Mouse (Mus musculus) bone marrow macrophage, adult 2 months (primary cell): ENCODE results near the gene Gbx2. TPM values are rescaled to one million over a fixed set of nuclear protein-coding genes. Genes with fewer than 3 reads are reported as not detected.

Experiments used
- H3K27ac ChIP-seq: 2 replicates; pipeline ENCODE4 v1.5.1; 2012; ENCODE audit warnings: low read depth, low read length; ENCODE audit not compliant: insufficient read depth
- H3K4me1 ChIP-seq: 2 replicates; pipeline ENCODE4 v1.6.1; 2012; ENCODE audit warnings: low read length; ENCODE audit not compliant: control insufficient read depth, insufficient read depth
- H3K4me3 ChIP-seq: 2 replicates; pipeline ENCODE4 v1.5.1; 2012; ENCODE audit warnings: mild to moderate bottlenecking, low read length, moderate library complexity; ENCODE audit not compliant: insufficient read depth
- CTCF ChIP-seq: IDR thresholded peaks from 2 replicates; pipeline ENCODE4 v1.5.1; 2012; ENCODE audit warnings: low read depth, mild to moderate bottlenecking, low read length, moderate library complexity
- POLR2A ChIP-seq: IDR thresholded peaks from 2 replicates; pipeline ENCODE4 v1.6.1; 2012; ENCODE audit warnings: mild to moderate bottlenecking, low read depth, low read length, borderline replicate concordance
- polyA plus RNA-seq: library from polyadenylated mRNA; stranded (reverse); fragments of >200 nt; gene quantifications from 2 replicates; pipeline ENCODE4 v1.2.4, GENCODE M21; 2012; ENCODE audit not compliant: missing spikeins, insufficient read depth, insufficient read length

Gbx2 gene
- polyA plus RNA-seq, 1 experiment = not detected

DNA sequence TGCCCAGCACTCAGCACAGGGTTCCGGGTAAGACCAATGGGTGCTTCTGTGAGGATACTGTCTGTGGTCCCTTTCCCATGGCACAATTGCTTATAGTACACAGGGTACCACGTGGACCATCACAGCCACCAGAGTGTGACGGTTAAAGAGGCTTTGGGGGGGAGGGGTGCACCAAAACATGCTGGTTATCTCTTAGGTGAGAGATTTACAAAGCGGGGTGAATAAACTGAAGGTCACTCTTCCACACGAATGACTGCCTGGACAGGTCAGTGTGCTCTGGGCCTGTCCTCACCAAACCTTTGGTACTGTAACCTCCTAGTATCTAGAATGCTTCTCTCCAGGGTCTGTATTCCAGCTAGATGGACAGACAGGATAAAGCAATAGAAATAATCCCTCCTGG is 35.2 kb downstream of the Gbx2 start:
- no peak for TF ChIP-seq POLR2A
- Histone ChIP-seq H3K27ac (no peak overlapping the region), H3K4me3 (no peak overlapping the region), H3K4me1 (peaks cover 13% of the 10 kb centered on the region)

DNA sequence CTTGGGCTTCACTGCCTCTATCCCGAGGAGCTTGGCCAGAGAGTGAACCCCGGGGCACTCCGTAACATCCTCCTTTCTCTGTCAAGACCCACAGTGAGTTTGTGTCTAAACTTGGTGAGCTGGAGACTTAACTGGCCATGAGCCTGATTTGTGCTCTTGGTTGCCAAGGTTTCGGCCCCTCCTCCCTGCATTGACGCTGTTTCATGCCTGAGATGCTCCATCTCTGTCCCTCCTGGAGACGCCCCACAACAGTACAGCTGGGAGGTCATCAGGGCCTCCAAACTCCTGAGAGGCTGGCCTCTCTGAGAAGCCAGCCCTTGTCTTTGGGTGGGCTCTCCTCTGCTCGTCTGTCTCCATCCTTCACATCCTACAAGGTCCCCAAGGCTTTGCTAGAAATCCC is 38.7 kb downstream of the Gbx2 start:
- TF ChIP-seq CTCF = no peak
- no peak for TF ChIP-seq POLR2A
- Histone ChIP-seq H3K4me3 (no peak overlapping the region), H3K27ac (no peak overlapping the region), H3K4me1 (peaks cover 10% of the 10 kb centered on the region)

DNA sequence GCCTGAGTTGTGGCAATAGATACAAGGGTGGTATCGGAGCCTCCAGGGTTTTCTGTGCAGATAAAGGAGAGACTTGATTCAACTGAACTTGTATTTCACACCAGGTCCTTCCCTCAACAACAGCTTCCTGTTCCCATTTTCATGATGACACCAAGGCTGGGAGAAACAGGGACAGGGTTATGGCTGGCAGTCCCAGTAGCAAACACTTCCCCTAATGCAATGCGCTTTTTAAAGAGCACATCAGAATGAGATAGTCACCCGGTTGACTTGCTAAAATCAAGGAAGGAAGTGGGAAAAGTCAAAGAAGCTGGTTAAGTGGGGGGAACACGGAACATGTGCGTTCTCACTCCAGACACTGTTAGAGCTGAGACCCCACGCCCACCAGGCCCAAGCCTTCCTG is 39.6 kb downstream of the Gbx2 start:
- Histone ChIP-seq H3K27ac (peak overlapping the region; percentile 40), H3K4me1 (peaks cover 10% of the 10 kb centered on the region), H3K4me3 (no peak overlapping the region)
- TF ChIP-seq CTCF (no peak), POLR2A (no peak)

- Histone ChIP-seq H3K4me3 (no peak overlapping the region), H3K27ac (no peak overlapping the region), H3K4me1 (no peaks in the 10 kb centered on the region)
- no peak for TF ChIP-seq CTCF
- no peak for TF ChIP-seq POLR2A
These were observed 45.3 kb downstream of the Gbx2 start for GRCm38 (mm10) chr1:89885696-89886095.

DNA sequence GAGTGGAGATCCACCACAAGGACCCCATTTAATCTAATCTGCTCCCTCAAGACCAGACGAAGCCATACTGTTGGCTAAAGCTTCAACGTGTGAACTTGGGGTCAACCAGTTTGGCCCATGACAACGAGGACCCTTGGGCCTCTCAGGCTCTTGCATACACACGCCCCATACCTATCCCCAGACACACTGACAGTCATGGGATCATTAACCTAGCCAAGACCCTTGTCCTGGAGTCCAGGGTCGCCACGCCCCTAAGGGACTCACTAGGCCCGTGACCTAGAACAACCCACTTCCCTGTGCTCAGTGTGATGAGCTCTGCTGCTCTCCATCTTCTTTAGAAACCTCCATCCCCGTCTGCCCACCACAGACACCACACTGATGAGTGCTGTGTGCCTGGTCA is 46.6 kb downstream of the Gbx2 start:
- Histone ChIP-seq H3K4me1 (no peaks in the 10 kb centered on the region), H3K27ac (no peak overlapping the region), H3K4me3 (no peak overlapping the region)
- TF ChIP-seq CTCF = no peak
- no peak for TF ChIP-seq POLR2A

- no peak for TF ChIP-seq CTCF
- no peak for TF ChIP-seq POLR2A
These were observed 50.1 kb downstream of the Gbx2 start for GRCm38 (mm10) chr1:89880834-89881233.

GRCm38 (mm10) chr1:89880193-89880592 is 50.8 kb downstream of the Gbx2 start:
- TF ChIP-seq CTCF (no peak), POLR2A (no peak)
- Histone ChIP-seq H3K4me3 (no peak overlapping the region), H3K4me1 (peaks cover 10% of the 10 kb centered on the region), H3K27ac (no peak overlapping the region)

More at GRCm38 (mm10) chr1:89880834-89881233, 50.1 kb downstream of the Gbx2 start:
- no peak overlapping the region for H3K4me3 ChIP-seq
- no peak overlapping the region for H3K27ac ChIP-seq
- peaks cover 10% of the 10 kb centered on the region for H3K4me1 ChIP-seq

DNA sequence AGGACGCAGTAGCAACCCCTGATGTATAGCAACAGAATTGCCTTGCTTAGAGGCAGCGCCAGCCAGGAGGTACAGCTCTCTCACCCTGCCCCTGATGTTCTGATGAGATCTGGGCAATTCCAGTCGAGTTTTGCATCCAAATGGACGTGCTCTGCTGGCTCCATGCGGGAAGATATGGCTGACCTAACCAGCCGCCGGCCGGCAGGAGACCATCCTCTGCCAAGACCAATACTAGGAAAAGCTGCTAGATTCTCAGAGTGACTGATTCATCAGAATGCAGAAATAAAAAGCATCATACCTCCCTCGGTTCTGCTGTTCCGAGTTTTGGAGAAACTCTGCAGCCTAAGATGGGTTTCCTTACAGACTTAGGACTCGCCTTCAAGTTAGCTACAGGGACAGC is 52.5 kb downstream of the Gbx2 start:
- peaks cover 10% of the 10 kb centered on the region for H3K4me1 ChIP-seq
- no peak overlapping the region for H3K27ac ChIP-seq

More for the DNA sequence above, 52.5 kb downstream of the Gbx2 start:
- no peak for TF ChIP-seq CTCF
- no peak for TF ChIP-seq POLR2A
- H3K4me3 ChIP-seq = no peak overlapping the region

Other genes starting within 250 kb of the Gbx2 start
- not detected in 2 replicates for gene Asb18, start 83.5 kb upstream of the Gbx2 start, polyA plus RNA-seq
- not detected in 2 replicates for gene Iqca, start 222.2 kb upstream of the Gbx2 start, polyA plus RNA-seq